Mouse (Mus musculus) liver, embryonic 14.5 days (tissue): ENCODE results near the gene Inpp4b. TPM values are rescaled to one million over a fixed set of nuclear protein-coding genes. Genes with fewer than 3 reads are reported as not detected.

Source experiments
- ATAC-seq: fragments of 200-750 bp; cut with Nextera tagmentation; 2 replicates; pipeline ENCODE4 v1.8.0; 2017; ENCODE audit warnings: moderate number of reproducible peaks, mild to moderate bottlenecking, moderate library complexity; ENCODE audit not compliant: insufficient read depth
- DNase-seq, 3 experiments: peaks; one replicate each; pipeline ENCODE4 v3.0.0-alpha.2; 2012 to 2013; ENCODE audit warnings: low read depth in 3 of 3, low spot score in 3 of 3
- H3K27ac ChIP-seq: fragments of 300-500 bp; sonication (generic); 2 replicates; pipeline ENCODE4 v1.5.1; 2014; ENCODE audit warnings: moderate library complexity, mild to moderate bottlenecking, control low read depth, inconsistent platforms
- H3K27me3 ChIP-seq: fragments of 300-500 bp; sonication (generic); 2 replicates; pipeline ENCODE4 v1.6.1; 2014; ENCODE audit warnings: mild to moderate bottlenecking, low read length, moderate library complexity; ENCODE audit not compliant: control insufficient read depth, insufficient read depth
- H3K36me3 ChIP-seq: fragments of 300-500 bp; sonication (generic); replicated peaks from 2 replicates; pipeline ENCODE4 v1.6.1; 2014; ENCODE audit warnings: low read depth; ENCODE audit not compliant: control insufficient read depth, insufficient read depth
- H3K4me1 ChIP-seq, 2 experiments: fragments of 200-500 bp in 1 of 2; fragments of 300-500 bp in 1 of 2; sonication (generic) in 1 of 2; replicated peaks; 2 replicates each; pipeline ENCODE4 v1.6.1; 2012 to 2014; ENCODE audit warnings: antibody characterized with exemption in 1 of 2, inconsistent platforms in 1 of 2, low read length in 1 of 2; ENCODE audit not compliant: control insufficient read depth in 2 of 2, insufficient read depth in 2 of 2
- H3K4me2 ChIP-seq: fragments of 300-500 bp; sonication (generic); 2 replicates; pipeline ENCODE4 v1.6.1; 2014; ENCODE audit warnings: low read depth, mild to moderate bottlenecking, control low read depth, moderate library complexity
- H3K4me3 ChIP-seq, 2 experiments: fragments of 200-500 bp in 1 of 2; fragments of 300-500 bp in 1 of 2; sonication (generic) in 1 of 2; 2 replicates each; pipeline ENCODE4 v1.5.1; 2012 to 2014; ENCODE audit warnings: low read depth in 2 of 2, low read length in 2 of 2, mild to moderate bottlenecking in 2 of 2, control low read depth in 1 of 2, inconsistent platforms in 1 of 2, moderate library complexity in 1 of 2; ENCODE audit not compliant: insufficient read depth in 1 of 2
- H3K9ac ChIP-seq: fragments of 300-500 bp; sonication (generic); replicated peaks from 2 replicates; pipeline ENCODE4 v1.6.1; 2014; ENCODE audit warnings: mild to moderate bottlenecking, control low read depth, moderate library complexity
- H3K9me3 ChIP-seq: fragments of 300-500 bp; sonication (generic); 2 replicates; pipeline ENCODE4 v1.6.1; 2016; ENCODE audit warnings: low read length, mixed read lengths; ENCODE audit not compliant: control insufficient read depth
- CTCF ChIP-seq: IDR thresholded peaks from 2 replicates; pipeline ENCODE4 v1.5.1; 2016; ENCODE audit warnings: antibody characterized with exemption, low read depth, control low read depth
- EP300 ChIP-seq: IDR thresholded peaks from 2 replicates; pipeline ENCODE4 v1.6.1; 2016; ENCODE audit warnings: antibody characterized with exemption, low read depth
- WGBS: fragments of 180-500 bp; shearing (Covaris S2); extraction: QIAGEN DNeasy Blood & Tissue Kit; methylation state at CpG from one replicate; pipeline ENCODE4 v1.1.7; 2014; ENCODE audit not compliant: insufficient replicate concordance; 5-methylcytosine and 5-hydroxymethylcytosine counted together
- polyA plus RNA-seq, 2 experiments: library from polyadenylated mRNA; depleted of rRNA in 1 of 2; stranded (reverse) in 1 of 2; unstranded in 1 of 2; fragments of >200 nt; fragmentation: Nextera tagmentation in 1 of 2; extraction: Ambion mirVana in 1 of 2; gene quantifications; 2 replicates each; pipeline versions ENCODE4 v1.2.1 to v1.2.3; 2012 to 2014

Inpp4b gene
- polyA plus RNA-seq, 2 experiments = 0.25 to 1.8 TPM

DNA sequence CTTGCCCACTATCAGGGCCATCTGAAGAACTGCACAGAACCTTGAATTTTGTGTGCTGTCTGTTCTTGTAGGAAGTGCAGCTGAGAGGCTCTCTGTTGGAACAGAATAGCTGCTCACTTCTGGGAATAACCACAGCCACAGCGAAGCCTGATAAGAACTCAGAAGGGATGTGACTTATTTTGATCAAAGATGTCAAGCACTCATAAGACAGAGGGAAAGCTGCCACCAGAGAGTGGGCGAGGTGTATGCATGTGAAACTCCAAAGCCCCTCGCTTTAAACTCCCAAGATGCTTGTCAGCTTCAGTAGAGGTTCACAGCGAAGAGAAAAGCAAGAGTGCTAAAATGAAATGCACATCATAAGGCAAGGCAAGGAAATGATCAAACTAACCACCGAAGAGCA is 423.7 kb downstream of the Inpp4b start:
- TF ChIP-seq EP300 = no peak
- H3K4me3 ChIP-seq = no peak overlapping the region
- H3K27me3 ChIP-seq = no peaks in the 10 kb centered on the region
- no peaks in the 10 kb centered on the region for H3K9me3 ChIP-seq
- H3K27ac ChIP-seq = no peak overlapping the region
- H3K9ac ChIP-seq = no peak overlapping the region
- H3K36me3 ChIP-seq = no peaks in the 10 kb centered on the region
- H3K4me1 ChIP-seq = peaks cover 2 to 19% of the 10 kb centered on the region in 2 experiments
- 19% methylated on average over 5 of the region's 5 CpGs for WGBS
- ATAC-seq = peak; percentile 59; the same call in 1 of the 2 replicates
- no peak overlapping the region; the same call in 1 of the 2 replicates for H3K4me2 ChIP-seq
- DNase-seq = no peak

DNA sequence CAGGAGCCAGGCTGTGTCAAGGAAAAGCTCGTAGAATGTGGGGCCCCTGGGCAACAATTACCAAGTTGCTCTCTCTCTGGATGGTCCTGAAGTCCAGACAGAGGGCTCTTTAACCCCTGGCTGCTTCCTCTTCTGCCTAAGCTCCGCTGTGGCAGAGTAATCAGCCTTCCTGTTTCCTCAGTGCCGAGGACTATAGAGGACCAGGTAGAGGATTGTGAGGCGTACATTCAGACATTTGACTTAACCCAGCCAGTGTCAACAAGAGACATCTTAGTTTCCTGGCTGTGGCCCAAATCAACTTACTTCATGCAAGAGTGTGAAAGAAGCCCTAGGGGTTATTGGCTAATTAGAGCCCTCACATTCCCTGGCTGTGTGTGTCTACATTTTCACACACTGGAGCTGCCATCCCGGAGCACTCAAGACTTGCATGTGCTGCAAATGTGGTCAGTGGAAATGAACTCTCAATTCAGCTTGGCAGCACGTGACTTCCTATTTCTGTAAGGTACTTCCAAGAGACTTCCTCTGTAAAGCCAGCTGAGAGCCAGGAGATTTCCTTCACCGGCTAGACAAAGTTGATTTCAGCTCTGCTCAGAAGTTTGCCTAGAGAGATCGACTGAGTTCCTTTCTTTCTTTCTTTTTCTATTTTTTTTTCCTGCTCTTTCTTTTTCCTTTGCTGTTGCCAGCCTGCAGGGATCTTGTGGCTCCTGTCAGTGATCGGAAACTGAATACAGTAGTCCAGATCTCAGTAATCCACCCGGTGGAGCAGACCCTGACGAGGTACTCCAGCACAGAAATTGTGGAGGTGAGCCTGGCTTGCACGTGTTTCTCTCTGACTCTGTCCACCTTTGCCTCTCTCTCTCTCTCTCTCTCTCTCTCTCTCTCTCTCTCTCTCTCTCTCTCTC is 425.3 kb downstream of the Inpp4b start:
- Histone ChIP-seq H3K9me3 (no peaks in the 10 kb centered on the region), H3K27me3 (no peaks in the 10 kb centered on the region), H3K4me2 (peak overlapping the region; percentile 49), H3K4me1 (peaks cover 2 to 19% of the 10 kb centered on the region in 2 experiments), H3K36me3 (no peaks in the 10 kb centered on the region), H3K4me3 (peak overlapping the region; percentile 5 to 22; a peak in 3 of 4 replicates), H3K27ac (no peak overlapping the region), H3K9ac (peak overlapping the region; percentile 32; the same call in 1 of the 2 replicates)
- ATAC-seq (peak; percentile 63), DNase-seq (no peak)
- 7% methylated on average over 12 of the region's 12 CpGs for WGBS
- peak; percentile 15; the same call in 1 of the 2 replicates for TF ChIP-seq CTCF
- TF ChIP-seq EP300 = no peak

DNA sequence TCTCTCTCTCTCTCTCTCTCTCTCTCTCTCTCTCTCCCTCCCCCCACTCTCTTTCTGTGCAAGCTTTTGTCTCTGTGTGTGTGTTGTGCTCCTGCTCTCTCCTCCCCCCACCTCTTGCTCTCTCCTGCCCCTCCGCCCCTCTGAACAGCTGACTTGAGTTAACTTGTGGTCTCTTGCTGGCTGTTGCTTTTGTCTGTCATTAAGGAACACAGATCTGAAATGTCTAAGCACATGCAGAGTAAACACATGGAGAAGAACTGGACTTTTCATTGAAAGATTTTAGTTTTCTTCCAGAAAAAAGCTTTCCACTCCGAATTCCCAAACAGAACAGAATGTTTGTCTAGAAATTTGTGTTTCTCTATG is 425.9 kb downstream of the Inpp4b start:
- Histone ChIP-seq H3K4me1 (peaks cover 6 to 23% of the 10 kb centered on the region in 2 experiments), H3K9me3 (no peaks in the 10 kb centered on the region), H3K4me3 (peak overlapping the region in 1 of 2 experiments; percentile 5; a peak in 1 of 4 replicates), H3K9ac (no peak overlapping the region), H3K4me2 (no peak overlapping the region), H3K36me3 (no peaks in the 10 kb centered on the region), H3K27me3 (no peaks in the 10 kb centered on the region), H3K27ac (no peak overlapping the region)
- no peak for DNase-seq
- WGBS = 32% methylated on average over 2 of the region's 2 CpGs
- TF ChIP-seq EP300 (no peak), CTCF (no peak)
- ATAC-seq = no peak

DNA sequence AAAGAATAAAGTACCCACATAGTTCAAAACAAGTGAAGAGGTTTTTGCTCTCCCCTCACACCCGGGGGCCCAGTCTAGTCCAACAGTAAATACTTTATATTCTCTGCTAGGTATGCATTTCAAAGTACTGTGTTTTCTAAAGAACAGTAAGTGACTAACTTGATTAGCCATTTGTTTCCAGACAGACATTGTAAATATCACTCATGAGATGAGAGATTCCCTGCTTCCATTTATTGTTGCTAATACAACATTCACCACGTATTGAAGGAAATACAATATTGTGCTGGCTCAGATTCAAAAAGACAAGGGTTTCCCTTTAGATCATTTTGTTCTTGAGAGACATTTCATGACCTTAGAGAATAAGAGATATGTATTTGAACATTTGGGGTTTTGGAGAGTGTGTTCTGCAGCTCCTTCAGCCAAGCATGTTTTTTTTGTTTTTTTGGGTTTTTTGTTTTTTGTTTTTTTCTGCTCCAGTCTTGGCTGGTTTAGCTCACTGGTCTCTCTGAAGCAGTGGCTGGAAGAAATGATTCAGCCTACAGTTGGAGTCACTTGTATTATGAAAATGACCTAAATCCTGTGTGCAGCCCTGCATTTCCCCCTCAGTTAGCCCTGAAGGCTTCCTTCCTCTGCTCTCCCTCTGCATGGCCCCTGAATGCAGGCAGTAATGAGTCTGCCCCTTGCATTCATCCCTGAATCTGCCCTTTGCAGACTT is 426.5 kb downstream of the Inpp4b start:
- H3K4me2 ChIP-seq = no peak overlapping the region
- no peak overlapping the region for H3K4me3 ChIP-seq
- no peak for TF ChIP-seq CTCF
- no peak for TF ChIP-seq EP300
- no peak overlapping the region for H3K9ac ChIP-seq
- no peaks in the 10 kb centered on the region for H3K9me3 ChIP-seq
- ATAC-seq (no peak), DNase-seq (no peak)
- no peaks in the 10 kb centered on the region for H3K27me3 ChIP-seq
- peaks cover 12 to 29% of the 10 kb centered on the region in 2 experiments for H3K4me1 ChIP-seq
- H3K27ac ChIP-seq = no peak overlapping the region
- WGBS = 45% methylated on average over 2 of the region's 2 CpGs
- H3K36me3 ChIP-seq = no peaks in the 10 kb centered on the region
